Mouse (Mus musculus) testis, adult 2 months (tissue): ENCODE results near the gene Dnah2.

Experiments used
- CTCF ChIP-seq: fragments of 200-500 bp; IDR thresholded peaks from 2 replicates; pipeline ENCODE4 v1.5.1; 2012; ENCODE audit warnings: low read depth, mild to moderate bottlenecking, inconsistent platforms, low read length, moderate library complexity; ENCODE audit not compliant: control insufficient read depth, insufficient read depth, insufficient replicate concordance
- POLR2A ChIP-seq: fragments of 200-500 bp; IDR thresholded peaks from 2 replicates; pipeline ENCODE4 v1.6.1; 2012; ENCODE audit warnings: low read depth, mild to moderate bottlenecking, inconsistent platforms, low read length, moderate library complexity; ENCODE audit not compliant: control insufficient read depth

DNA sequence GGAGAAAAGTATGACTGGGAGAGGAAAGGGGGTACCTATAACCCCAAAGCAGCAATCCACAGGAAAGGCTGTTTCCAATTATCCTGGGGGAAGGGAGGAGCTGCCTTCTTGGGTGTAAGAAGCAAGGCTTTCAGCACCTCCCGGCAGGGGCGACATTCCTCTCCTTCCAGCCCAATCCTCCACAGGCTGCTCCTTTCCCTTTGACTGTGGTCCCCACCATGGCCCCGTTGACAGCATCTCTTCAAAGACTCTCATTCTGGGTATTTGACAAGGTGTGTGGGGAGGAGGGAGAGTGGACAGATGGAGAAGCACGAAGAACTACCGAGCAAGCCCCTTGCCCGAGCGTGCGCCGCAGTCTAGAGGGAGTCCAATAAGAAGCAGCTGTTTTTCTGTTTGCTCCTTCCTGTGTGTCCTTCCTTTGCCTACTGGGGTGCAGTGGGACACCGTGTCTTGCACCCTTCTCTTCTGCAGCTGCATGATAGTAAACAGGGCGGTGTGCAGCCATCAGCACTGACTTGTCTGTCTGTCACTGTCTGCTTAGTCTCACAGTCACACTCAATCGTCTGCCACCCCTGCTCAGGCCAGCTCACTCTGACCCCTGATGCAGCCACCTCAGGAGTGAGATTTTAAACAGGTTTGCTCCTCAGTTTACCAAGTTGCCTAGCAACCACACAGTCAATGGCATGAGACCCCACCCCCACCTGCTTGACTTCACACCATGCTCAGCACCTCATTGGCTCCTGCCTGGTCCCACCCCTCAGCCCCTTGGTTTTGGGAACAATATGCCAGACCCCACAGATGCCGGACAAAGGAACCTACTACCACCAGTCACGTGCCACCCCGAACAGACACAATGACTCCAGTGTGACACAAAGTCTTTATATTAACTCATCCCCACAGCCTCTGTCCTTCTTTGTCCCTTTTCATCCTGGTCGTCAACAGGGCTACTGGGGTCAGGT is 12.3 kb upstream of the Dnah2 start:
- TF ChIP-seq CTCF (no peak), POLR2A (no peak; the same call in 1 of the 2 replicates)
